Mouse (Mus musculus) spleen, adult 2 months (tissue): ENCODE measurements around the gene Haghl. TPM values are rescaled to one million over a fixed set of nuclear protein-coding genes. Genes with fewer than 3 reads are reported as not detected.

Source experiments
- DNase-seq, 2 experiments: peaks; one replicate each; pipeline versions ENCODE4 v3.0.0 to v3.0.0-alpha.2; 2012 to 2021; ENCODE audit warnings: low spot score in 2 of 2, low read depth in 1 of 2
- H3K27ac ChIP-seq: fragments of 200-500 bp; 2 replicates; pipeline ENCODE4 v1.5.1; 2012; ENCODE audit warnings: low read length, inconsistent platforms; ENCODE audit not compliant: insufficient read depth
- H3K27me3 ChIP-seq: fragments of 200-500 bp; 2 replicates; pipeline ENCODE4 v1.6.1; 2012; ENCODE audit warnings: mild to moderate bottlenecking, moderate library complexity, low read length, inconsistent platforms; ENCODE audit not compliant: control insufficient read depth, insufficient read depth
- H3K36me3 ChIP-seq: fragments of 200-500 bp; 2 replicates; pipeline ENCODE4 v1.6.1; 2012; ENCODE audit warnings: mild to moderate bottlenecking, low read length, inconsistent platforms; ENCODE audit not compliant: control insufficient read depth, insufficient read depth
- H3K4me1 ChIP-seq: fragments of 200-500 bp; 2 replicates; pipeline ENCODE4 v1.6.1; 2011; ENCODE audit warnings: inconsistent platforms; ENCODE audit not compliant: control insufficient read depth, insufficient read depth, insufficient read length
- H3K4me3 ChIP-seq: fragments of 200-500 bp; 2 replicates; pipeline ENCODE4 v1.5.1; 2011; ENCODE audit warnings: mild to moderate bottlenecking, inconsistent platforms; ENCODE audit not compliant: insufficient read depth, insufficient read length; ENCODE audit errors: extremely low read depth
- CTCF ChIP-seq: fragments of 200-500 bp; IDR thresholded peaks from 2 replicates; pipeline ENCODE4 v1.5.1; 2011; ENCODE audit warnings: mild to moderate bottlenecking, inconsistent platforms; ENCODE audit not compliant: insufficient read depth, insufficient read length, insufficient replicate concordance; ENCODE audit errors: extremely low read depth
- POLR2A ChIP-seq: fragments of 200-500 bp; IDR thresholded peaks from 2 replicates; pipeline ENCODE4 v1.6.1; 2011; ENCODE audit warnings: low read depth, low read length, inconsistent platforms
- WGBS: fragments of 180-500 bp; shearing (Covaris S2); methylation state at CpG from one replicate; pipeline ENCODE4 v1.1.7; 2018; 5-methylcytosine and 5-hydroxymethylcytosine counted together
- polyA plus RNA-seq: library from polyadenylated mRNA; depleted of rRNA; stranded (reverse); fragments of >200 nt; gene quantifications from 2 replicates; pipeline ENCODE4 v1.2.3, GENCODE M21; 2012

Haghl gene
- polyA plus RNA-seq, 1 experiment, result 37.9 TPM

GRCm38 (mm10) chr17:25769331-25769730, 16.1 kb downstream of the Haghl start:
- Histone ChIP-seq H3K27me3 (no peaks in the 10 kb centered on the region), H3K4me1 (peaks cover 5% of the 10 kb centered on the region; the same call in 1 of the 2 replicates), H3K27ac (no peak overlapping the region), H3K36me3 (no peaks in the 10 kb centered on the region), H3K4me3 (no peak overlapping the region)
- 64% methylated on average over 9 of the region's 9 CpGs for WGBS
- no peak for DNase-seq
- TF ChIP-seq CTCF, result no peak
- TF ChIP-seq POLR2A, result no peak

DNA sequence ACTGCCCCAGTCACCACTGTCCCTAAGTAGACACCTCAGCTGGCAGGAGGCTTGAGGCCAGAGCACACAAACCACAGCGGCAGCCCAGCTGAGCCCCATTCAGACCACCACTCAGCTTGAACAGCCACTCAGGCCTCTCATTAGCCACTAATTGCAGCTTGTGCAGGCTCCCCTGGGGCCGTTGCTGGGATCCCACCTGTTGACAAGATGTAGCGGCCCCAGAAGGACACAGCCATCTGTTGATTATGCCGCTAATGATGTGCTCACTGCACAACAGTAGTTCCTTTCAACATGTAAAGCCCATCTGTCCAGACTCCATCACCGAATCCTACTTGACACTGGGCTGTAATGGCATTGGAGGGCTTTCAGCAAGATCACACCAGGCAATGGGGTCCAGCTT, 19.6 kb downstream of the Haghl start:
- no peak for TF ChIP-seq POLR2A
- TF ChIP-seq CTCF, result no peak
- Histone ChIP-seq H3K36me3 (no peaks in the 10 kb centered on the region), H3K27me3 (no peaks in the 10 kb centered on the region), H3K4me3 (no peak overlapping the region), H3K4me1 (peaks cover 2% of the 10 kb centered on the region; the same call in 1 of the 2 replicates), H3K27ac (no peak overlapping the region)
- DNase-seq, result no peak
- WGBS, result 74% methylated on average over 5 of the region's 5 CpGs

- H3K27ac ChIP-seq, result no peak overlapping the region
- H3K36me3 ChIP-seq, result no peaks in the 10 kb centered on the region
- no peak overlapping the region for H3K4me3 ChIP-seq
- H3K4me1 ChIP-seq, result peaks cover 2% of the 10 kb centered on the region; the same call in 1 of the 2 replicates
- no peak for TF ChIP-seq POLR2A
- no peak for TF ChIP-seq CTCF
- no peaks in the 10 kb centered on the region for H3K27me3 ChIP-seq
- DNase-seq, result no peak
- WGBS, result 52% methylated on average over 3 of the region's 3 CpGs
These were observed 22.9 kb downstream of the Haghl start for GRCm38 (mm10) chr17:25762591-25762990.

DNA sequence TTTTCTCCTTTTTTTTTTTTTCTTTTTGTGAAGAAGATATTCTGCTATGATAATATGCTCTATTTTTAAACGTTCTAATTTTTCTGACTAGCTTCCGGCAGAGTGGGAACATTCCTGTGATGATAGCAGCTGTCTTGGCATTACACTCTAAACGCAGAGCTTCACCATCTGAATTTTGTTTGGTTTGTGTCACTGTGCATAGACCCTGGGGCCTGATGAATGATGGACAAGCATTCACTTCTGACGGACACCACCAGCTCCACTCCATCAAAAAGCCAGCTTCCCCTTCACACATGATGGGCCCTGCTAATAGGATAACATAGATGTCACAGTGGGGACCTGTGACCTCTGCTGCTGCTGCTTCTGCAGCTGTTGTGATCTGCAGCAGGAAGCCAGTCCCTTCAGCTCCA, 23.9 kb downstream of the Haghl start:
- peak overlapping the region; percentile 22 for H3K27ac ChIP-seq

DNA sequence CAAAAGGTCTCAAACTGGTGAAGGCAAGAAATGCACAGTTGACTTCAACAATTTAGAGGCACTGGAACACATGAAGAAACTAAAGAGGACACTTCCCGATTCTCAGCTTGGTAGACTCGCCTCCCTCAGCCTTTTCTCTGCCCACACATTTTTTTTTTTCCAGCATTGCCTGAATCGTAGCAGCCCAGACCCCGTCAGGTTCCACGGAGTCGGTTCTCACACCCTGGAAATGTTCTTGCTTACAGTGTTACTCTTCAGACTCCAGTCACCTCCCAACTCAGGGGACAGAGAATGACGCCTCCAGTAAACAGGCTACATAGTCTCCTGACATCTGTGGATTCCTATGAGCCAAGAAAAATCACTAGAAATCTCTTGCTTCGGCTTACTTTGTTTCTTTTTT, 25.3 kb downstream of the Haghl start:
- Histone ChIP-seq H3K4me3 (no peak overlapping the region), H3K27ac (no peak overlapping the region), H3K4me1 (peaks cover 2% of the 10 kb centered on the region; the same call in 1 of the 2 replicates), H3K36me3 (no peaks in the 10 kb centered on the region), H3K27me3 (no peaks in the 10 kb centered on the region)
- DNase-seq, result no peak
- TF ChIP-seq CTCF (no peak), POLR2A (no peak)
- WGBS, result 74% methylated on average over 8 of the region's 8 CpGs

More for the DNA sequence above, 23.9 kb downstream of the Haghl start:
- Histone ChIP-seq H3K36me3 (no peaks in the 10 kb centered on the region), H3K4me1 (peaks cover 2% of the 10 kb centered on the region; the same call in 1 of the 2 replicates), H3K4me3 (no peak overlapping the region), H3K27me3 (no peaks in the 10 kb centered on the region)
- DNase-seq, result no peak
- TF ChIP-seq CTCF (no peak), POLR2A (no peak)
- WGBS, result 57% methylated on average over 4 of the region's 4 CpGs

GRCm38 (mm10) chr17:25757691-25758090, 27.8 kb downstream of the Haghl start:
- TF ChIP-seq POLR2A (no peak), CTCF (no peak)
- no peak overlapping the region for H3K4me3 ChIP-seq
- DNase-seq, result no peak
- peaks cover 2% of the 10 kb centered on the region; the same call in 1 of the 2 replicates for H3K4me1 ChIP-seq
- H3K27me3 ChIP-seq, result no peaks in the 10 kb centered on the region
- H3K36me3 ChIP-seq, result no peaks in the 10 kb centered on the region
- WGBS, result 78% methylated on average over 3 of the region's 3 CpGs
- H3K27ac ChIP-seq, result no peak overlapping the region

DNA sequence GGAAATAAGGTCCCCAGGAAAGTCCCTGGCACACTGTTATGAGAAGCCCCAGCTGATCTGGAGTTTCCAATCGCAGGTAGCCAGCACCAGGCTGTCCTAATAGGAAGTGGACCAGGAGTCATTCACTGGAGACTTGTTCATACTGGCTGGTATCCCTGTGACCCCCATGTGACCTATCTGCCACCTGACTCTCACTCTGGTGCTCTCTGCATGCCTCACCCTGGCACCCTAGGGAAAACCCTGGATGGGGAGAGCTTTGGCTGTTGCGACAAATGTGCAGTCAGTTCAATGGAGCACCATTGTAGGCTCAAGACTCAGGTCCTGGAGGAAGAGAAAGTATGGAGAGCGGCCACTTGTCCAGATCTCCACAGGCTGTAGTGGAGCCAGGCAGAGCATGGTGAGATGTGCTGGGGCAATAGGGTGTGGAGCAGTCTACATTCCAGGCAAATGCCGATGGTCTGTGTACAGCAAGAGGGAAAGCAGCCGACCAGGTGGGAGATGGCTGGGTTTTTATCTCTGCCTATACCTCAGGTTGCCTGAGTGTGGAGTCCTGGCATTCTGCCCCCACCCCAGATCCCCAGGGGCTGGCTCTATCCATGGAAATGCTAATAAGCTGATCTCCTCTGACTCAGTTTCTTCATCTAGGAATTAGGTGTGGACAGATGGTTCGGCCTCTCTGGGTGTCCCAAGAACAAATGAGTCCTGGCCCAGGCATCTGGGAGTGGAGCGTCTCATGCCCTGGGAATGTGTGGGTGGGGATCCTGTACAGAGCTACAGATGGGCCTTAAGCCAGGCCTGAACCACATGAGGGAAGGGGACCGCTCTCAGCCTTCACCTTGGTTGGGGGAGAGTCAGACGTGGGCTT, 28.9 kb downstream of the Haghl start:
- TF ChIP-seq POLR2A, result no peak
- TF ChIP-seq CTCF, result no peak
- H3K27ac ChIP-seq, result no peak overlapping the region
- DNase-seq, result no peak
- 79% methylated on average over 9 of the region's 9 CpGs for WGBS
- no peaks in the 10 kb centered on the region for H3K27me3 ChIP-seq
- no peaks in the 10 kb centered on the region for H3K36me3 ChIP-seq
- H3K4me3 ChIP-seq, result no peak overlapping the region
- peaks cover 2% of the 10 kb centered on the region; the same call in 1 of the 2 replicates for H3K4me1 ChIP-seq
